Mouse (Mus musculus) left cerebral cortex, adult 2 months (tissue): ENCODE data around the gene Pdik1l. TPM values are rescaled to one million over a fixed set of nuclear protein-coding genes. Genes with fewer than 3 reads are reported as not detected.
"Not testable (repeated sequence)": the region's sequence is repeated elsewhere in the genome, so short reads cannot be mapped to it uniquely, and the experiment has no call there.

Experiments
- DNase-seq, 2 experiments: peaks; one replicate each; pipeline ENCODE4 v3.0.0; 2021 to 2022; ENCODE audit warnings: low spot score in 2 of 2, mixed read lengths in 1 of 2; ENCODE audit errors: extremely low spot score in 1 of 2
- H3K27ac ChIP-seq: fragments of 200-600 bp; 2 replicates; pipeline ENCODE4 v1.8.1; 2022
- H3K4me3 ChIP-seq: fragments of 200-600 bp; 2 replicates; pipeline ENCODE4 v1.8.1; 2022
- CTCF ChIP-seq: fragments of 200-600 bp; IDR thresholded peaks from 2 replicates; pipeline ENCODE4 v1.8.1; 2022; ENCODE audit warnings: antibody characterized with exemption, mild to moderate bottlenecking, moderate library complexity
- intact Hi-C: fragments of 180-260 bp; cut with DNase I; formaldehyde crosslinking; loops from one replicate; pipeline ENCODE4 v1.15.1; 2025
- total RNA-seq, 2 experiments: library from RNA; stranded (reverse); gene quantifications; 2 replicates each; pipeline ENCODE4 v1.2.3; 2021

Pdik1l gene
- total RNA-seq, 2 experiments from 2014 or later, result 17.5 to 20.4 TPM

DNA sequence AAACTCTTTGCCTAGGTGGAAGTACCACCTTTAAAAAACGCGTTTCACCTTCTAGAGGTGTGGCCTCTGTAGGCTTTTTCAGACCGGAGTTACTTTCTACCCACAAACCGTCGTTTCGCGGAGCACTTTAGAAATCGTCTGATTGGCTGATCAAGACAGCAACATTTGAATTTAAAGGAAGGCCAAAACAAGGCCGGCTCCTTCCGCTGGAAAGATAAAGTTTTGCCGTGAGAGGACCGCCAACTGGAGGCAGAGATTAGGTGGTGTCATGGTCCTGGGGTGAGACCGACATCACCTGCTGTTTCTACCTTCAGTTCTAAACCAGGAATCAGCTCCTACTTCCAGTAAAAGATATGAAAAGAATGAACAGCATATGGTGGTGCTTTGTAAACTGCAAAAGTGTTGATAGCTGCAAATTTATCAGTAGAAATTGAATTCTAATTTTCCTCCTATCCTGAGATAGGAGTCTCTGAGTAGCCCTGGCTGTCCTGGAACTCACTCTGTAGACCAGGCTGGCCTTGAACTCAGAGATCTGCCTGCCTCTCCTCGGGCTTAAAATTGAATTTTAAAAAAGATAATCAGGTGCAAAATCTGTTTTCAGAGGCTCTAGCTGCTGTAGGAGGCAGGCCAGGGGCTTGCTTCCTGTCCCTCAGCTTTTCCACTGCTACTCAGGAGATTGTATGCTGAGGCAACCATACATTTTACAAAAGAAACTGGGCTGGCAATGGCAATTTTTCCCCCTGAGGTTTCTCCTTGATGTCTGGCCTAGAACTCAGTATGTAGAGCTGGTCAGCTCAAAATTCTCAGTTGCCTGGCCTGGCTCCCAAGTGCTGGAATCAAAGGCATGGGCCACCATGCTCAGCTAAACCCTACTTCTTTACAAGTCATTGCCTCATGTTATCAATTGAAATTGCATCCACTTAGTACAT, 14.0 kb downstream of the Pdik1l start:
- TF ChIP-seq CTCF, result no peak
- no peak for DNase-seq
- H3K4me3 ChIP-seq, result no peak overlapping the region
- no peak overlapping the region for H3K27ac ChIP-seq
- intact Hi-C loops, result no loop called here

DNA sequence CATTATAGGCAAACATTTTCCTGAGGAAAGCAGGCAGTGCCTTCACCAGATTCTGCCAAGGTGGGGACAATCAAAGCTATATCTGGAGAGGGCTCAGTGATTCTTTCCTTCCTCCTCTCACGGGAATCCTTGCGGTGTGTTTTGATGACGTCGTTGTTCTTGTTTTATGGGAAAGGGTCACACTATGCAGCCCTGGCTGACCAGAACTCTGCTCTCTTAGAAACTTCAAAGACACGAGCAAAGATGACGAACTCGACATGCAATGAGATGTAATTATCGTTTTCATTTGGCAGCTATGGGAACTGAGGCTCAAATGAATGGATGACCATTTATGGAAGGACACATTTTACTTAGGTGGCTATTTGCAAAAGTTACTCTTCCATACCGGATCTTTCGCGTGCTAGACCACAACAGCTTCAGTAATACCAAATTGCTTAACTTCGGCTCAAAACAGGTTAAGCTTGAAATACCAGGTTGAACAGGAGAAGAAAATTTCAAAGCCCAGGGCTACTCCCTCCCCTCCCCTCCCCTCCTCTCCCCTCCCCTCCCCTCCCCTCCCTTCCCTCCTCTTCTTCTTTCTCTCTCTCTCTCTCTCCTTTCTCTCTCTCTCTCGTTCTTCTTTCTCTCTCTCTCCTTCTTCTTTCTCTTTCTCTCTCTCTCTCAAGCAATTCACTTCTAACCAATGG, 14.8 kb downstream of the Pdik1l start:
- DNase-seq, result no peak
- no peak for TF ChIP-seq CTCF
- intact Hi-C loops, result no loop called here
- H3K4me3 ChIP-seq, result no peak overlapping the region
- no peak overlapping the region for H3K27ac ChIP-seq

DNA sequence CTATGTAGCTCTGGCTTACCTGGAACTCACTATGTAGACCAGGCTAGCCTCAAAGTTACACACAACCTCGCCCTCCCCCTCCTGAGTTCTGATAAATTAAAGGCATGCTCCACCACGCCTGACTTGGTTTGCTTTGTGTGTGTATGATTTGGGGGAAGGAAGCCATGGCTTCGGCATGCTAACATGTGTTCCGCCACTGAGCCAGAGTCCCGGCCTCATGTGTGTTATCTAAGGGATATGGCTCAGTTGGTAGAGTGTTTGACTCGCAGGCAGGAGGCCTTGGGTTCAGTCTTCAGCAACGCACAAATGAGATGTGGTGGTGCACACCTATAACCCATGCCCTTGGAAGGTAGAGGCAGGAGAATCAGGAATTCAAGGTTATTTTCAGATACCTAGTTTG, 15.7 kb downstream of the Pdik1l start:
- intact Hi-C loops, result no loop called here
- no peak for DNase-seq
- TF ChIP-seq CTCF, result no peak
- Histone ChIP-seq H3K4me3 (no peak overlapping the region), H3K27ac (no peak overlapping the region)

DNA sequence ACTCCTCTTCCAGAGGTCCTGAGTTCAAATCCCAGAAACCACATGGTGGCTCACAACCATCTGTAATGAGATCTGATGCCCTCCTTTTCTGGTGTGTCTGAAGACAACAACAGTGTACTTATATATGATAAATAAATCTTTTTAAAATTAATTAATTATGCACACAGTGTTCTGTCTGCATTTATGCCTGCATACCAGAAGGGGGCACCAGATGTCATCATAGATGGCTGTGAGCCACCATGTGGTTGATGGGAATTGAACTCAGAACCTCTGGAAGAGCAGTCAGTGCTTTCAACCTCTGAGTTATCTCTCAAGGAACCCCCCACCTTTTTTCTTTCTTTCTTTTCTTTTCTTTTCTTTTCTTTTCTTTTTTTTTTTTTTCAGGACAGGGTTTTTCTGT, 18.1 kb downstream of the Pdik1l start:
- intact Hi-C loops, H3K4me3 ChIP-seq, DNase-seq, H3K27ac ChIP-seq: not testable (repeated sequence)
- peak; percentile 54 for TF ChIP-seq CTCF

DNA sequence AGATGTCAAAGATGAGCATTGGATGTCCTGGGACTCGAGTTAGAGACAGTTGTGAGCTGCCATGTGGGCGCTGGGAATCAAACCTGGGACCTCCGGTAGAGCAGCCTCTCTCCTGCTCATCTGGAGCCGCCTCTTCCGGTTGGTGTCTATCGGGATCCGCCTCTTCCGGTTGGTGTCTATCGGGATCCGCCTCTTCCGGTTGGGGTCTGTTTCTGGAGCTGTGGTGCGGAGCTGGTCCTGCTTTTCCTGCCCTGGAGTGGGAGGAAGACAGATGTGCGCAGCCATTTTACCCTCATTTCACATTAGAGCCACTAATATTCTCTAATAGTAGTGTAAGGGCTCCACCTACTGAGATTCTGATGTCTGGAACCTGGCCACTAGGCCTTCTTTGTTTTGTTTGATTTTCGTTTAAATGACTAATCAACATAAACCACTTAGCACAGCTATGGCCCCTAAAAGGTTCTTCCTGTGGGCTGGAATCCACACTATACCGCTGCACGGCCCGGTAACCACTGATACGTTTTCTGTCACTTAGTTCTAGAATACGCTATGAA, 19.5 kb downstream of the Pdik1l start:
- peak; percentile 18 for TF ChIP-seq CTCF
- no peak for DNase-seq
- intact Hi-C loops, result no loop called here
- no peak overlapping the region for H3K4me3 ChIP-seq
- no peak overlapping the region for H3K27ac ChIP-seq

DNA sequence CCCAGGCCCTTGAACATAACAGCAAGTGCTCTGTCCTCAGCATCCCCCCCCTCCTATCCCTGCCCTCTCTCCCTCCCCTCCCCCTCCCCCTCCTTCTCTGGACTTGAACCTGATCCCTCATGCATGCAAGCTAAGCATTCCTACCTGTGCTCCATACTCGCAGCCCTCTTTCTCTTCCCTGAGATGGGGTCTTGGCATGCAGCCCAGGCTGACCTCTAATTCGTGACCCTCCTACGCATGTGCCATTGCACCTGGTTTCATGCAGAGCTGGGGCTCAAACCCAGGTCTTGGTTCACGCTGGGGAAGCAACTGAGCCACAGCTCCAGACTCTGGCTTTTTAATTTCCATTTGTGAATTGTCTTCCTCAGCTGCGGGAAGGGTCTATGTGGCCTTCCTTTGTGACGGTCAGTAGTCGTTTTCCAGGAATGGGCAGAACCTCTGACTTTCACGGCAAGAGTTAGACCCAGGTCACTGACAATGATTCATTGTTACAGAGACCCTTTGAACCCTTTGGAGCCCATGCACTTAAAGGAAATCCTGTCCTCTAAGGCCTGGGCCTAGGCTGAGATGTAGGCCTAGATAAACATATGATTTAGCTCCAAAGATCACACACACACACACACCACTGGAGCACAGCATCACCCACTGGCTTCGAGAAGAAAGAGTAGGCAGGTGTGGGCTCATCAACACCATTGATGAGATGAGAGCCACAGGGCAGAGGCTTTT, 21.7 kb downstream of the Pdik1l start:
- intact Hi-C loops, result no loop called here
- DNase-seq, result no peak
- Histone ChIP-seq H3K27ac (no peak overlapping the region), H3K4me3 (no peak overlapping the region)
- TF ChIP-seq CTCF, result no peak; the same call in 1 of the 2 replicates

DNA sequence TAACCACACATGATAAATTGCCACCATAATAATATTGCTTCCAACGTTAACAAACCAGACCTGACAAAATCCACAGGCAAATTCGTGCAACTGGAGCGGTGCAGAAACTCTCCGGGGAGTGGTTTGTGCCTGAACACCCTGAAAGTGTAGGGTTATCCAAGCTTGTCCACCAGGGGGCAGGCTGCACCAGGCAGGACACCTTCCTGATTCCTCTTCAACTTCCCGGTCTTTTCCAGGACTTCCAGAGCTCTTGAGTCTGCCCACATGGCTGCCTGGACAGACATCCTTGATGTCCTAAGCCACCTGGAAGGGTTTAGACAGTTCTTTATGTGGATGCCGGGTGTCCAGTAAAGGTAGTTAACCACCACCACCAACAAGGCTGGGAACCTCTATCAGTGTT, 24.5 kb downstream of the Pdik1l start:
- peak; percentile 80 for TF ChIP-seq CTCF
- H3K4me3 ChIP-seq, result no peak overlapping the region
- H3K27ac ChIP-seq, result no peak overlapping the region
- DNase-seq, result no peak
- intact Hi-C loops, result no loop called here

DNA sequence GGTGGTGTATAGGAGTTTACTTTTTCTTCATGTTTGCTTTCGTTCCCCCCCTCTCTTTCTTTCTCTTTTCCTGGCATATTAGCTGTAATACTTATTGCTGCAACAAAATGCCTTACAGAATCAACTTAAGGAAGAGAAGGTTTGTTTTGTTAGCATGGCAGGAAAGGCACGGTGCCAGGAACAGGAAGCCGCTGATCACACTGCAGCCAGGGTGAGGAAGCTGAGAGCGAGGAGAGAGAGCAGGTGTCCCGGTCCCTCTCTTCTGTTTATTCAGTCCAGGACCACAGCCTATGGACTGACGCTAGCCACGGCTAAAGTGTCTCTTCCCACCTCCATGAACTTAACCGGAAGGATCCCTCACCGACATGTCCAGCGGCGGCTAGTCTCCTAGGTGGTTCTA, 29.3 kb downstream of the Pdik1l start:
- TF ChIP-seq CTCF, result no peak
- Histone ChIP-seq H3K4me3 (no peak overlapping the region), H3K27ac (no peak overlapping the region)
- intact Hi-C loops, result loop anchor here (10.0 kb wide), 1 partner anchor 226 kb away; no protein-coding TSS in a partner anchor
- no peak for DNase-seq

DNA sequence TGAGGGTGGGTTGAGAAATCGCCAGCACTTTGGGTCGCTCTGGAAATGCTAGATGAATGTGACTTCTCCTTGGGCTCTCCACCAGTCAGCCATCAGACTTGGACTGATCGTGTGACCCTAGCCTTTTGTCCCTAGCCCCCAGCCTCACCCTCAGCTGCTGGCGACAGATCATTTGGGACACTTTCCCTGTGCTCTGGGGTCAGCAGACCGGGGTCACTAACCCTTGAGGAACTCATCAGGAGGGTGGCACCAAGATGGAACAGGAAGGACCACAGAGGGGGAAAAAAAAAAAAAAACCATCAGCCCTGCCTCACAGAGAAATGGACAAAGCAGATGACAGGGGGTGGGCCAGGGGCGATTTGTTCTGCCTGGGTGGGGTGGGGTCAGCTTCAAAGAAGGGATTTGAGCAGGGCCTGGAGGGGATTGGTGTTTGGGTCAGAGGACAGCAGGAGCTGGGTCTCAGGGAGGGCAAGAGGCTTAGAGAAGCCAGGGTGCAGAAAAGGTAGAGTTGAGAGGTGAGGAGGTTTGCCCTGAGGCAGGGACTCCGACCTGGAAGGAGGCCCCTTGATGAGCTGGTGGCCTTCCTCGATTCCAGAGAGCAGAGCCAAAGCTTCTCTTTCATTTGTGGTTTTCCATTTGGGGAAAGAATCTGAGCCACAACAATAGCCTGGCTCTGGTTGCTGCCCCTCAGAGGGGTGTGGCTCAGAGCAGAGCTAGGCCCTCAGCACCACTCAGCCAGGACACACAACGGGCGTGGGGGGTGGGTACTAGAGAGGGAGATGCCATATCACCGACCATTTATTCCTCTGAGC, 30.3 kb downstream of the Pdik1l start:
- Histone ChIP-seq H3K4me3 (no peak overlapping the region), H3K27ac (no peak overlapping the region)
- DNase-seq, result no peak
- TF ChIP-seq CTCF, result no peak
- intact Hi-C loops, result loop anchor here (10.0 kb wide), 1 partner anchor 227 kb away; no protein-coding TSS in a partner anchor

DNA sequence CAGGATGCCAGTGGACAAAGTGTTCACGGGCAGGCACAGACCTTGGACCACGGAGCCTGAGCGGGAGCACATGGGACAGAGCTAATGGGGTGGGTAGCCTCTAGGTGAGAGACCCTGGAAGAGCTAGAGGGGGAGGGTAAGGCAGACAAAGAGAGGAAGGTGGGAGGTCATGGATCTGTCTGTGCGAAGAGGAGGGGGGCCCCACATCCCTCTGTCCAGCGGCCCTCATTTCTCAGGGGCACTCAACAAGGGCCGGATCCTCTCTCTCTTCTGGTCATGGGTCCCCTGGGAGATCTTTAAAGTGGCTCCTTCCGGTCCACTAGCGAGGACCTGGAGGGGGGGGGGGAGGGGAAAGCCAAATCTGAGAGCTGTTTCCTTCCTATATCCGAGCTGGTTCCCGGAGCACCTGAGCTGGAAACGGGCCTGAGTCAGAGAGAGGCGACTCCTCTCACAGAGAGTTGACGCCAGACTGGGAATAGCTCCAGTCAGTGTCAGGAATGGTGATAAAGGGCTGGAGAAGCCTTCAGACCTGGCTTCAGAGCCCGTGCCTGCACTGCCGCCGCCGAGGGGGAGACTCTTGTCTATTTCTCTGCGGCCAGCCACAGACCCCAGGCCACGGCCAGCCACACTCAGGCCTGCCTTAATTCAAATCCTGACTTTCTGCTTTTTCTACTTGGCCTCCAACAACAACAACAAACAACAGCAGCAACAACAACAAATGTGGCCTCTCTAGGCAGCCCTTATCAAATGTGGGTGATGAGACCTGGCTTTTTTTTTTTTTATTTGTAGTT, 31.1 kb downstream of the Pdik1l start:
- intact Hi-C loops, result loop anchor here (10.0 kb wide), 1 partner anchor 228 kb away; no protein-coding TSS in a partner anchor
- no peak overlapping the region for H3K4me3 ChIP-seq

More for the DNA sequence above, 31.1 kb downstream of the Pdik1l start:
- no peak for TF ChIP-seq CTCF
- DNase-seq, result no peak
- no peak overlapping the region for H3K27ac ChIP-seq
